Mouse (Mus musculus) thymus, postnatal 4 days (tissue): Measurements from ENCODE around the gene Epm2a.
A peak's percentile ranks its signal among the peaks of the same experiment; 100 is the strongest.
"Not testable (repeated sequence)": the region's sequence is repeated elsewhere in the genome, so short reads cannot be mapped to it uniquely, and the experiment has no call there.

Experiments used
- DNase-seq: peaks from one replicate; pipeline ENCODE4 v3.0.0; 2021

Epm2a gene

GRCm38 (mm10) chr10:11343205-11344141 is at the start of gene Epm2a:
Epm2a (plus strand) TSS chr10:11343404.
- peak; percentile 79 for DNase-seq

GRCm38 (mm10) chr10:11298418-11298817 is 44.8 kb upstream of the Epm2a start:
- DNase-seq, result no peak

- DNase-seq, result no peak
These were observed 37.7 kb upstream of the Epm2a start for GRCm38 (mm10) chr10:11305365-11306053.

GRCm38 (mm10) chr10:11306054-11306367 is 37.2 kb upstream of the Epm2a start:
- DNase-seq, result no peak

- no peak for DNase-seq
These were observed 33.3 kb upstream of the Epm2a start for GRCm38 (mm10) chr10:11309866-11310265.

- no peak for DNase-seq
These were observed 32.7 kb upstream of the Epm2a start for GRCm38 (mm10) chr10:11310481-11310880.

GRCm38 (mm10) chr10:11317856-11318454 is 25.2 kb upstream of the Epm2a start:
- not testable (repeated sequence) for DNase-seq

- no peak for DNase-seq
These were observed 23.7 kb upstream of the Epm2a start for GRCm38 (mm10) chr10:11319446-11319970.

- no peak for DNase-seq
These were observed 20.9 kb upstream of the Epm2a start for GRCm38 (mm10) chr10:11322316-11322715.

- no peak for DNase-seq
These were observed 19.9 kb upstream of the Epm2a start for GRCm38 (mm10) chr10:11323202-11323898.

GRCm38 (mm10) chr10:11326526-11326925 is 16.7 kb upstream of the Epm2a start:
- peak; percentile 24 for DNase-seq

GRCm38 (mm10) chr10:11344536-11345468 is 1.6 kb downstream of the Epm2a start:
- no peak for DNase-seq

- DNase-seq, result peak; percentile 26
These were observed 7.2 kb downstream of the Epm2a start for GRCm38 (mm10) chr10:11350243-11350974.

- DNase-seq, result no peak
These were observed 11.4 kb downstream of the Epm2a start for GRCm38 (mm10) chr10:11354609-11355008.

GRCm38 (mm10) chr10:11361985-11362692 is 18.9 kb downstream of the Epm2a start:
- DNase-seq, result no peak

GRCm38 (mm10) chr10:11362896-11363487 is 19.8 kb downstream of the Epm2a start:
- no peak for DNase-seq

- DNase-seq, result no peak
These were observed 38.1 kb downstream of the Epm2a start for GRCm38 (mm10) chr10:11381302-11381701.

- DNase-seq, result no peak
These were observed 67.7 kb downstream of the Epm2a start for GRCm38 (mm10) chr10:11410926-11411325.

GRCm38 (mm10) chr10:11420071-11420470 is 76.9 kb downstream of the Epm2a start:
- DNase-seq, result no peak
